Mouse (Mus musculus) heart, adult 18-20 months (tissue): ENCODE measurements at regions not wholly inside any gene's neighbourhood (a gene's known extent, or its start where the extent isn't known, plus 50 kb on each side); places are given as distances from the start of the nearest gene placed in this dataset.

Experiments
- DNase-seq, 2 experiments: peaks; one replicate each; pipeline ENCODE4 v3.0.0; 2021 to 2022; ENCODE audit warnings: mixed read lengths in 1 of 2

- no peak for DNase-seq
These were observed 423.3 kb downstream of the Zic3 start for GRCm38 (mm10) chrX:58445624-58446323.

- DNase-seq: no peak
These were observed 425.1 kb downstream of the Zic3 start for GRCm38 (mm10) chrX:58447605-58448004.

DNA sequence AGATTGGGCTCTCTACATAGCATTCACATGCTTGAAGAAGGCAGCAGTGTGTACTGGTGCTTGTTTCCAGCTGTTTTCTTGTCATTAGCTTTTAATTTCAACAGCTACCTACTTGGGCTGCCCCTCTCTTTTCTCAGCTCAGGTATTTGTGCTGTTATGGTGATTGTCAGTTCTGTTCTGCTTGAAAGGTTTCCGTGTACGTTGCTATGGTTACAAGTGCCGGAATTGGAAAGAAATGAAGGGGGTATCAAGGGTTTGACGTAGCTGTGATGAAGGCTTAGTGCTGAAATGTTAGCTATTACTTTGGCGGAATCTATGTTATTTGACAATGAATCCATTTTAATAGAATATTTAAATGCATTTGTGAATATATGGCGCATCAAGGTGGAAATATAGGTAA is 439.5 kb upstream of the 4930550L24Rik start:
- DNase-seq: no peak

GRCm38 (mm10) chrX:58470986-58471385 is 438.2 kb upstream of the 4930550L24Rik start:
- DNase-seq: no peak

GRCm38 (mm10) chrX:58490861-58491260 is 418.3 kb upstream of the 4930550L24Rik start:
- peak in 1 of 2 experiments; percentile 12 for DNase-seq

DNA sequence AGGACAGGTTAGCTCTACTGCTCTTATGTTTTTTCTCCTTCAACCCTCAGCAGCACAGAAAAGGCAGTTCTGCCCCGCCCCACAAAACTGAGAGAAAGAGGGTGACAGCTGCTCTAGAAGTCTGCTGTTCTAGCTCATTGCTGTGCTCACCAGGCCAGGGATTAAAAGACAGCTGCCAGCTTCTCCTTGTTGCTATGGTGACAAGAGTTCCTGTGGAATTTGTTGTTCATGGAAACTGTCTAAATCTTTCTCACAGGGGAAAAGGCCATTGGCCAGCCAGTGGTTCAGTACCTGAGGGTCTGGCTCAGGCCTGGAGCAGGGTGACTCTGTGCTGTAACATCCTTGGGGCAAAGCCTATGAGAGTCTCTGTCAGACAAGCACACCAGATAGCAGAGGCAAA is 405.6 kb upstream of the 4930550L24Rik start:
- no peak for DNase-seq

GRCm38 (mm10) chrX:58514925-58515324 is 394.2 kb upstream of the 4930550L24Rik start:
- DNase-seq: no peak
